In the genomic region with DNA sequence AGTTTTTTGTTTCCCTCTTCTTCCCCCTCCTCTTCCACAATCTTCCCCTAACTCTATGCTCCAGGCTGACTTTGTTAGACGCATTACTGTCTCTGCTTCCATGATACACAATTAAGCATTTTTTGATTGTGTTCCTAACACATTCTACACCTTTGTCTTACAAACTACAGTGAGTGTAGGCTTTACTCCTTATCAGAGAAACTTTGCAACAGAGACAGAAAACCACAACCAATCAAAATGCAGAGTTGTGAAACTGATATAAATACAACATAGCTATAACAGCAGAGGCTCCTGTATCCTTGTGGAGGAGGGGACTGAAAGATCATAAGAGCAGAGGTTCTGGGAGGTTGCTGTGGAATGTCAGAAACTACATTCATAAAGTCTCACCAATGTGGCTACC, we compare ENCODE assay signal across 26 mouse cellular contexts.
A peak's percentile ranks its signal among the peaks of the same experiment; 100 is the strongest.
DNase-seq lines count a peak whose midpoint lies in the region; ATAC-seq lines count a peak whose summit lies in the region.
"Had no signal": no experiment of that assay in that cellular context is flagged by ENCODE, and none has a peak within 500 bp of the region (broad histone marks: within the 10 kb centered on the region; RNA-seq: fewer than 3 reads in every experiment).

No protein-coding gene starts in this region.

- H3K27me3 ChIP-seq in heart, embryonic 11.5 days (ENCODE audit: control insufficient read depth, insufficient read depth, low read length): no peaks in the 10 kb centered on the region
- H3K27me3 ChIP-seq: CH12.LX; embryonic facial prominence, embryonic 13.5 days; embryonic facial prominence, embryonic 15.5 days; forebrain, embryonic 12.5 days had no signal

- DNase-seq in heart, adult 11 months: peak; percentile 11
- DNase-seq in cerebellum, adult 9-11 months: no peak
- DNase-seq in urinary bladder, postnatal 36 days (ENCODE audit: low spot score in 2 of 2): no peak
- DNase-seq: adrenal gland, adult 8-10 months; adrenal gland, postnatal 14 days; adrenal gland, postnatal 36 days; B cell, adult 2 months; cerebellum, adult 11-12 months; cerebellum, adult 2 months; cerebellum, adult 9-10 months; cerebellum, postnatal 14 days; cerebellum, postnatal 36 days; embryo, embryonic 11 days had no signal

- no peaks in the 10 kb centered on the region for H3K9me3 ChIP-seq in heart, embryonic 11.5 days (replicated peaks; ENCODE audit: control insufficient read depth, low read length)
- H3K9me3 ChIP-seq: embryonic facial prominence, embryonic 13.5 days; embryonic facial prominence, embryonic 15.5 days; forebrain, embryonic 10.5 days; forebrain, embryonic 12.5 days had no signal

- no peak overlapping the region for H3K4me3 ChIP-seq in heart, embryonic 11.5 days (ENCODE audit: low read depth, low read length)
- H3K4me3 ChIP-seq: embryonic facial prominence, embryonic 13.5 days; embryonic facial prominence, embryonic 15.5 days; erythroblast, embryonic 14.5 days; forebrain, embryonic 10.5 days; forebrain, embryonic 12.5 days had no signal

- no peaks in the 10 kb centered on the region for H3K4me1 ChIP-seq in heart, embryonic 11.5 days (ENCODE audit: control insufficient read depth, insufficient read depth, low read length)
- H3K4me1 ChIP-seq: embryonic facial prominence, embryonic 13.5 days; embryonic facial prominence, embryonic 15.5 days had no signal

- no peak for ATAC-seq in heart, embryonic 11.5 days (replicated peaks; ENCODE audit: insufficient number of reproducible peaks, low FRiP score, low TSS enrichment)
- peak; percentile 29; the same call in 1 of the 2 replicates for ATAC-seq in megakaryocyte progenitor cell, adult 5-6 weeks (replicated peaks; ENCODE audit: poor library complexity)
- ATAC-seq: activated CD4-positive, CD25-positive, alpha-beta regulatory T cell, adult 4 months; CD4-positive, CD25-positive, alpha-beta regulatory T cell, adult 4 months; forebrain, embryonic 14.5 days; forebrain, embryonic 16.5 days had no signal

- no peak overlapping the region for H3K4me2 ChIP-seq in heart, embryonic 11.5 days
- H3K4me2 ChIP-seq: embryonic facial prominence, embryonic 13.5 days; embryonic facial prominence, embryonic 15.5 days; forebrain, embryonic 12.5 days had no signal

- H3K9ac ChIP-seq in heart, embryonic 11.5 days (ENCODE audit: low read depth, low read length): no peak overlapping the region
- H3K9ac ChIP-seq: embryonic facial prominence, embryonic 13.5 days; embryonic facial prominence, embryonic 15.5 days; forebrain, embryonic 12.5 days had no signal

- 77% methylated on average over 1 of the region's 1 CpGs for WGBS in heart, embryonic 11.5 days (ENCODE audit: insufficient replicate concordance)

- H3K27ac ChIP-seq in heart, embryonic 11.5 days (ENCODE audit: low read depth, low read length): no peak overlapping the region
- H3K27ac ChIP-seq: embryonic facial prominence, embryonic 13.5 days; embryonic facial prominence, embryonic 15.5 days; forebrain, embryonic 10.5 days; forebrain, embryonic 12.5 days had no signal

- H3K36me3 ChIP-seq in heart, embryonic 11.5 days (ENCODE audit: control insufficient read depth, insufficient read depth, low read length): no peaks in the 10 kb centered on the region
- H3K36me3 ChIP-seq: embryonic facial prominence, embryonic 13.5 days; embryonic facial prominence, embryonic 15.5 days; forebrain, embryonic 10.5 days; forebrain, embryonic 12.5 days; G1E had no signal
